Mouse (Mus musculus) left cerebral cortex, postnatal 14 days (tissue): ENCODE data around the gene Prpf38a. TPM values are rescaled to one million over a fixed set of nuclear protein-coding genes. Genes with fewer than 3 reads are reported as not detected.

Experiments
- DNase-seq, 2 experiments: peaks; one replicate each; pipeline ENCODE4 v3.0.0; 2021 to 2022; ENCODE audit warnings: low spot score in 2 of 2, mixed read lengths in 1 of 2
- intact Hi-C: fragments of 180-260 bp; cut with DNase I; formaldehyde crosslinking; loops from one replicate; pipeline ENCODE4 v1.15.1; 2025
- long read RNA-seq, 2 experiments: library from polyadenylated mRNA; stranded (forward); transcript quantifications; one replicate each; pipeline ENCODE4 v2.0.0; 2021
- total RNA-seq, 2 experiments: library from RNA; stranded (reverse); gene quantifications; 2 replicates each; pipeline ENCODE4 v1.2.3; 2021

Gene Prpf38a
- 10 to 100 TPM; 37.4 to 38.2 TPM for total RNA-seq
- long read RNA-seq, experiment 1, transcript Prpf38a-201 (10 exons, 1,516 nt): major isoform, 38 of 43 reads
- long read RNA-seq, experiment 1, partial matches to known transcripts: 0 of 43 reads
- long read RNA-seq, experiment 1, other reads (novel, unspliced or antisense): 5 of 43 reads
- long read RNA-seq, experiment 2, transcript Prpf38a-201 (10 exons, 1,516 nt): major isoform, 18 of 22 reads
- long read RNA-seq, experiment 2, partial matches to known transcripts: 2 of 22 reads
- long read RNA-seq, experiment 2, other reads (novel, unspliced or antisense): 2 of 22 reads

- intact Hi-C loops: loop anchor here (10.0 kb wide), 1 partner anchor 244 kb away; no protein-coding TSS in a partner anchor
- DNase-seq: peak; percentile 97 to 98
Observed at GRCm38 (mm10) chr4:108578840-108579742, at the start of gene Prpf38a, which contains the start of gene Orc1. Gene Prpf38a, minus strand, starts transcription at chr4:108579336. Gene Orc1, plus strand, starts transcription at chr4:108579423.

GRCm38 (mm10) chr4:108627066-108627465 lies 47.9 kb upstream of the Prpf38a start:
- intact Hi-C loops: no loop called here
- DNase-seq: no peak

GRCm38 (mm10) chr4:108621504-108621903 lies 42.4 kb upstream of the Prpf38a start:
- intact Hi-C loops: no loop called here
- DNase-seq: no peak

- no peak for DNase-seq
- intact Hi-C loops: no loop called here
Observed at GRCm38 (mm10) chr4:108620536-108620935, 41.4 kb upstream of the Prpf38a start.

- intact Hi-C loops: no loop called here
Observed at GRCm38 (mm10) chr4:108619587-108620341, 40.6 kb upstream of the Prpf38a start, which contains the start of gene Cc2d1b. Gene Cc2d1b, plus strand, starts transcription at chr4:108619940.

GRCm38 (mm10) chr4:108619165-108619564 lies 40.0 kb upstream of the Prpf38a start:
- peak in 1 of 2 experiments; percentile 37 for DNase-seq
- intact Hi-C loops: no loop called here

More at GRCm38 (mm10) chr4:108619587-108620341, 40.6 kb upstream of the Prpf38a start, which contains the start of gene Cc2d1b:
- DNase-seq: peak; percentile 92 to 93

- intact Hi-C loops: no loop called here
- no peak for DNase-seq
Observed at GRCm38 (mm10) chr4:108618586-108618985, 39.5 kb upstream of the Prpf38a start.

- no peak for DNase-seq
- intact Hi-C loops: no loop called here
Observed at GRCm38 (mm10) chr4:108610935-108611334, 31.8 kb upstream of the Prpf38a start.

GRCm38 (mm10) chr4:108608651-108609050 lies 29.5 kb upstream of the Prpf38a start:
- intact Hi-C loops: no loop called here
- no peak for DNase-seq

- no peak for DNase-seq
- intact Hi-C loops: no loop called here
Observed at GRCm38 (mm10) chr4:108601870-108602269, 22.7 kb upstream of the Prpf38a start.

- DNase-seq: no peak
- intact Hi-C loops: no loop called here
Observed at GRCm38 (mm10) chr4:108598306-108598705, 19.2 kb upstream of the Prpf38a start.

GRCm38 (mm10) chr4:108595785-108596184 lies 16.6 kb upstream of the Prpf38a start:
- DNase-seq: no peak
- intact Hi-C loops: no loop called here

- intact Hi-C loops: no loop called here
- DNase-seq: peak; percentile 14 to 17
Observed at GRCm38 (mm10) chr4:108593376-108593775, 14.2 kb upstream of the Prpf38a start.

- no peak for DNase-seq
- intact Hi-C loops: loop anchor here (10.0 kb wide), 1 partner anchor 245 kb away; no protein-coding TSS in a partner anchor
Observed at GRCm38 (mm10) chr4:108579743-108580411, 741 bp upstream of the Prpf38a start.

GRCm38 (mm10) chr4:108572644-108573043 lies 6.5 kb downstream of the Prpf38a start:
- intact Hi-C loops: loop anchor here (10.0 kb wide), 1 partner anchor 238 kb away; no protein-coding TSS in a partner anchor
- no peak for DNase-seq

- no peak for DNase-seq
- intact Hi-C loops: no loop called here
Observed at GRCm38 (mm10) chr4:108565026-108565425, 14.1 kb downstream of the Prpf38a start.

GRCm38 (mm10) chr4:108539701-108540100 lies 39.4 kb downstream of the Prpf38a start:
- no peak for DNase-seq
- intact Hi-C loops: loop anchor here (5.0 kb wide), 1 partner anchor 32 kb away; no protein-coding TSS in a partner anchor
